Comparison of ENCODE assay signal across 9 mouse cellular contexts in the genomic region with DNA sequence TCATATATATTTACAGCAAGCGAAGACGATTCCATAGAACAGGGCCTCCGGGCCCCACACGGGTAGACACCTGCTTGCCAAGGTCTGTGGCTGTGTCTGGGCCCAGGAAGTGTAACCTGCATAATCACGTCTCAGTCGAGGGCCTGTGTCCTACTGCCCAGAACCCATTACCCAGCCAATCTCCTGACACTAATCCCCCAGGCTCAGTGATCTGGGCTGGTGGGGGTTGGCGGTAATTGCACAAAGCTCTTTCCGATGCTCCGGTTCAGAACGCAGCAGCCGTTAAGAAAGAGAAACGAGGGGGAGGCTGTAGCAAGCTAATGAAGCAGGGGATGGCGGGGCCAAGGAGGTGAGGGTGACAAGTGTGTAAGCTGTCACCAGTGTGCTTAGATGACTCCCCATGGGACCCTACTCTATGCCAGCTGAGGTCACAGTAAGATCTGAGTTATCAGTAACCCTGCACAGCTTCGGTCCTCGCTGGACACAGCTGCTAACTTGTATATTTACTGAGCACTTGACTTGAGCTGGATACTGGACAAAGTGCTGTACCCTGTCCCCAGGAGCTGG. TPM values are rescaled to one million over a fixed set of nuclear protein-coding genes. Genes with fewer than 3 reads are reported as not detected.
A peak's percentile ranks its signal among the peaks of the same experiment; 100 is the strongest.
DNase-seq lines count a peak whose midpoint lies in the region; ATAC-seq lines count a peak whose summit lies in the region.
"Had no signal": no experiment of that assay in that cellular context is flagged by ENCODE, and none has a peak within 500 bp of the region (broad histone marks: within the 10 kb centered on the region; RNA-seq: fewer than 3 reads in every experiment).

No protein-coding gene starts in this region.

- ATAC-seq in limb, embryonic 11.5 days (ENCODE audit: insufficient number of reproducible peaks, low FRiP score, low TSS enrichment, low read depth): no peak
- peak; percentile 29; the same call in 1 of the 2 replicates for ATAC-seq in forebrain, embryonic 14.5 days
- peak; percentile 61 for ATAC-seq in midbrain, embryonic 12.5 days (ENCODE audit: low FRiP score, low read depth)
- ATAC-seq: activated CD4-positive, CD25-positive, alpha-beta regulatory T cell, adult 4 months had no signal

- peak; percentile 34 for DNase-seq in limb, embryonic 11.5 days (ENCODE audit: low spot score)
- DNase-seq in limb, embryonic 10.5 days (ENCODE audit: low spot score): no peak
- DNase-seq in forebrain, embryonic 14.5 days (ENCODE audit: low spot score): peak; percentile 77
- no peak for DNase-seq in cerebellum, postnatal 25 days
- no peak for DNase-seq in frontal cortex, postnatal 10 days (ENCODE audit: low spot score in 2 of 2)
- no peak for DNase-seq in natural killer cell, adult 2 months (ENCODE audit: low spot score in 2 of 2)

- no peaks in the 10 kb centered on the region for H3K27me3 ChIP-seq in limb, embryonic 11.5 days (ENCODE audit: control insufficient read depth, insufficient read depth, low read length)
- H3K27me3 ChIP-seq in limb, embryonic 10.5 days (ENCODE audit: low read depth, poor library complexity, severe bottlenecking): no peaks in the 10 kb centered on the region
- H3K27me3 ChIP-seq in forebrain, embryonic 14.5 days (replicated peaks; ENCODE audit: control insufficient read depth, insufficient read depth, low read length): no peaks in the 10 kb centered on the region
- no peaks in the 10 kb centered on the region for H3K27me3 ChIP-seq in midbrain, embryonic 12.5 days
- H3K27me3 ChIP-seq: limb, embryonic 15.5 days had no signal

- 38% methylated on average over 15 of the region's 15 CpGs for WGBS in limb, embryonic 11.5 days
- WGBS in limb, embryonic 10.5 days: 51% methylated on average over 15 of the region's 15 CpGs
- WGBS in forebrain, embryonic 14.5 days: 10% methylated on average over 15 of the region's 15 CpGs
- WGBS in midbrain, embryonic 12.5 days: 21% methylated on average over 15 of the region's 15 CpGs

- no peaks in the 10 kb centered on the region for H3K36me3 ChIP-seq in limb, embryonic 11.5 days (ENCODE audit: control insufficient read depth, insufficient read depth, low read length)
- no peaks in the 10 kb centered on the region for H3K36me3 ChIP-seq in limb, embryonic 10.5 days
- no peaks in the 10 kb centered on the region for H3K36me3 ChIP-seq in forebrain, embryonic 14.5 days (ENCODE audit: control insufficient read depth, insufficient read depth, low read length)
- no peaks in the 10 kb centered on the region for H3K36me3 ChIP-seq in midbrain, embryonic 12.5 days
- H3K36me3 ChIP-seq: limb, embryonic 15.5 days had no signal

- H3K9ac ChIP-seq in limb, embryonic 11.5 days (ENCODE audit: low read length): no peak overlapping the region
- peak overlapping the region; percentile 40 for H3K9ac ChIP-seq in forebrain, embryonic 14.5 days (ENCODE audit: low read length)
- no peak overlapping the region for H3K9ac ChIP-seq in midbrain, embryonic 12.5 days (replicated peaks)
- H3K9ac ChIP-seq: limb, embryonic 15.5 days had no signal

- no peak overlapping the region for H3K4me2 ChIP-seq in limb, embryonic 11.5 days (ENCODE audit: low read depth, severe bottlenecking)
- H3K4me2 ChIP-seq in forebrain, embryonic 14.5 days (ENCODE audit: low read length): no peak overlapping the region
- H3K4me2 ChIP-seq in midbrain, embryonic 12.5 days (replicated peaks): no peak overlapping the region
- H3K4me2 ChIP-seq: limb, embryonic 15.5 days had no signal

- H3K4me3 ChIP-seq in limb, embryonic 11.5 days (ENCODE audit: low read depth, low read length): no peak overlapping the region
- no peak overlapping the region for H3K4me3 ChIP-seq in limb, embryonic 10.5 days
- H3K4me3 ChIP-seq in forebrain, embryonic 14.5 days (ENCODE audit: low read depth, low read length): no peak overlapping the region
- H3K4me3 ChIP-seq in midbrain, embryonic 12.5 days: no peak overlapping the region
- H3K4me3 ChIP-seq: limb, embryonic 15.5 days had no signal

- H3K4me1 ChIP-seq in limb, embryonic 11.5 days (ENCODE audit: control insufficient read depth, insufficient read depth, low read length): peaks cover 9% of the 10 kb centered on the region; the same call in 1 of the 2 replicates
- peaks cover 32% of the 10 kb centered on the region for H3K4me1 ChIP-seq in limb, embryonic 10.5 days
- peaks cover 36% of the 10 kb centered on the region for H3K4me1 ChIP-seq in forebrain, embryonic 14.5 days (ENCODE audit: control insufficient read depth, insufficient read depth, low read length)
- peaks cover 53% of the 10 kb centered on the region for H3K4me1 ChIP-seq in midbrain, embryonic 12.5 days

- no peak overlapping the region for H3K27ac ChIP-seq in limb, embryonic 11.5 days (replicated peaks; ENCODE audit: low read depth, low read length)
- no peak overlapping the region for H3K27ac ChIP-seq in limb, embryonic 10.5 days
- peak overlapping the region; percentile 78 for H3K27ac ChIP-seq in forebrain, embryonic 14.5 days (ENCODE audit: low read depth, low read length)
- peak overlapping the region; percentile 81 for H3K27ac ChIP-seq in midbrain, embryonic 12.5 days (replicated peaks)
- H3K27ac ChIP-seq: limb, embryonic 15.5 days had no signal

- H3K9me3 ChIP-seq in limb, embryonic 11.5 days (ENCODE audit: control insufficient read depth, low read length): no peaks in the 10 kb centered on the region
- H3K9me3 ChIP-seq in limb, embryonic 10.5 days (replicated peaks): no peaks in the 10 kb centered on the region
- H3K9me3 ChIP-seq in forebrain, embryonic 14.5 days (replicated peaks; ENCODE audit: control insufficient read depth, low read length): no peaks in the 10 kb centered on the region
- H3K9me3 ChIP-seq in midbrain, embryonic 12.5 days: no peaks in the 10 kb centered on the region
- H3K9me3 ChIP-seq: limb, embryonic 15.5 days had no signal

RNA-seq across cellular contexts. Expression of a gene that starts 19.7 kb away (rescaled TPM):
- 19.2 and 20.0 TPM in 2 replicates for polyA plus RNA-seq in limb, embryonic 11.5 days (2014; fragmentation: Nextera tagmentation; extraction: Ambion mirVana)
- 16.2 and 21.4 TPM in 2 replicates for polyA plus RNA-seq in limb, embryonic 10.5 days (2016; fragmentation: Nextera tagmentation; extraction: Ambion mirVana)
- 12.8 and 14.0 TPM in 2 replicates for polyA plus RNA-seq in forebrain, embryonic 14.5 days (2014; fragmentation: Nextera tagmentation; extraction: Ambion mirVana)
- polyA plus RNA-seq in midbrain, embryonic 12.5 days (2016; fragmentation: Nextera tagmentation; extraction: Ambion mirVana): 15.6 and 15.9 TPM in 2 replicates

Comparison
In these comparisons a context has a peak if more than half of its experiments do, and no peak if none do; other contexts are left out.
1. DNase-seq: peak in limb, embryonic 11.5 days (single experiment) and forebrain, embryonic 14.5 days (single experiment); none in limb, embryonic 10.5 days (single experiment), cerebellum, postnatal 25 days (0 of 2), frontal cortex, postnatal 10 days (0 of 2) and natural killer cell, adult 2 months (0 of 2).
2. H3K27ac ChIP-seq: peak in forebrain, embryonic 14.5 days (single experiment) and midbrain, embryonic 12.5 days (single experiment); none in limb, embryonic 11.5 days (single experiment) and limb, embryonic 10.5 days (single experiment).